Mouse (Mus musculus): ENCODE measurements around the gene Cfap44.

The Cfap44 gene

GRCm38 (mm10) chr16:44475682-44476375, 81.2 kb downstream of the Cfap44 start:
- no peak for DNase-seq (ENCODE audit: low read depth, low spot score)
- H3K36me3 ChIP-seq (ENCODE audit: control insufficient read depth, insufficient read depth, low read length, poor library complexity, severe bottlenecking), result no peaks in the 10 kb centered on the region
- no peaks in the 10 kb centered on the region for H3K27me3 ChIP-seq (ENCODE audit: control insufficient read depth, insufficient read depth, low read length, poor library complexity, severe bottlenecking)

DNA sequence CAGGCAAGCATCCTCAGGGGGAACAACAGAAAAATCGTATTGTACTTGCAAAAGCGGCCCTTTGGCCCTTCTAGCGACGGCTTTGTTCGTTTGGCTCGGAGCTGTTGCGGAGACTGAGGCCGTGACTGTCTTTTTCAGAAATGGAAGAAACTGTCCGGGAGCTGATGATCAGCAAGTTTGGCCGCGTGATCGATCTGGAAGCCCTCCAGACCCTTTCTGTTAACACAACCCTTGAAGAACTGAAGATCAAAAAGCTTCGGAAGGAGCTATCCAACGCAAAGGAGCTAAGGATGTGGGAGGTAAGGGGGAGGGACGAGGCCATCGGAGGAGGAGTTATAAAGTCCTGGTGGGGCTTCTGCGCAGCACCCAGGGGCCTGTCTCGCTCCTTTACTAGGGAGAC, 84.2 kb downstream of the Cfap44 start:
- Histone ChIP-seq H3K27me3 (ENCODE audit: control insufficient read depth, insufficient read depth, low read length, poor library complexity, severe bottlenecking) (no peaks in the 10 kb centered on the region), H3K36me3 (ENCODE audit: control insufficient read depth, insufficient read depth, low read length, poor library complexity, severe bottlenecking) (no peaks in the 10 kb centered on the region)
- DNase-seq (ENCODE audit: low read depth, low spot score), result no peak

- DNase-seq (ENCODE audit: low read depth, low spot score), result no peak
- H3K36me3 ChIP-seq (ENCODE audit: control insufficient read depth, insufficient read depth, low read length, poor library complexity, severe bottlenecking), result no peaks in the 10 kb centered on the region
- H3K27me3 ChIP-seq (ENCODE audit: control insufficient read depth, insufficient read depth, low read length, poor library complexity, severe bottlenecking), result no peaks in the 10 kb centered on the region
These were observed 85.3 kb downstream of the Cfap44 start for GRCm38 (mm10) chr16:44479852-44480251.

DNA sequence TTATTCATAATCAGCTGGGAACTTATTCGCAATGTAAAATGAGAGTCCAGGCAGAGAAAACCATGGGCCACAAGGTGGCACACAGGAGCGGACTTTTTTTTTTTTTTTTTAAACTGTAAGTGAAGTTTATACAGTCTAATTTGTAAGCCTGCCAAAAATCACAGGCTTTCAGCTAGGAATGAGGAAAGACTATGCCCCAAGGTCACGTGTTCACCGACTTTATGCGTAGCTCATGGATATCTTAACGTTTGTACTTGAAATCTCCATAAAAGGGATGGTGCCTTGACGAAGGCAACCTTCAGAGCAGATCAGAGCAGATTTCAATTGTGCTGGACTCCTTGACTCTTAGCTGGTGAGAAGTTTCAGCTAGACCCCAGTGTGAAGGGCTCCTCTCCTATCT, 86.0 kb downstream of the Cfap44 start:
- Histone ChIP-seq H3K27me3 (ENCODE audit: control insufficient read depth, insufficient read depth, low read length, poor library complexity, severe bottlenecking) (no peaks in the 10 kb centered on the region), H3K36me3 (ENCODE audit: control insufficient read depth, insufficient read depth, low read length, poor library complexity, severe bottlenecking) (no peaks in the 10 kb centered on the region)
- DNase-seq (ENCODE audit: low read depth, low spot score), result no peak

- DNase-seq (ENCODE audit: low read depth, low spot score), result no peak
- H3K27me3 ChIP-seq (ENCODE audit: control insufficient read depth, insufficient read depth, low read length, poor library complexity, severe bottlenecking), result no peaks in the 10 kb centered on the region
- no peaks in the 10 kb centered on the region for H3K36me3 ChIP-seq (ENCODE audit: control insufficient read depth, insufficient read depth, low read length, poor library complexity, severe bottlenecking)
These were observed 87.3 kb downstream of the Cfap44 start for GRCm38 (mm10) chr16:44481599-44482593.

GRCm38 (mm10) chr16:44484079-44484478, 89.5 kb downstream of the Cfap44 start:
- Histone ChIP-seq H3K36me3 (ENCODE audit: control insufficient read depth, insufficient read depth, low read length, poor library complexity, severe bottlenecking) (no peaks in the 10 kb centered on the region), H3K27me3 (ENCODE audit: control insufficient read depth, insufficient read depth, low read length, poor library complexity, severe bottlenecking) (no peaks in the 10 kb centered on the region)
- peak; percentile 73 for DNase-seq (ENCODE audit: low read depth, low spot score)

DNA sequence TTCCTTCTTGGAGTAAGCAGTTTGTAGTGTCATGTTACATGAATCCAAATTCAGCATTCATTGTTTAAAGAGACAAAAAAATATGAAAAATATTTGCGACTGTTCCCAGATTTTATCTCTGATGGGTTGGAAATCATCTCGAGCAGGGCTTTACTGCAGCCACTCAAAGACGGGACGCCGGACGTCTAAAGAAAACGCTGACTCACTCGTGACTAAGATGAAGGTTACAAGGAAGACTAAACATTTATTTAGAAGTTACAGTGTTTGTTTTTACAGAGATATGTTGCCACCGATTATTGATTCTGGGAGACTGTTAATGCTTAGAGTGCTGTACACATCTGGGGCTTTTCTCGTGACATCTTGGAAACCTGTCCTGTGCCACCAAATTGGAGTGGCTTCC, 90.2 kb downstream of the Cfap44 start:
- no peak for DNase-seq (ENCODE audit: low read depth, low spot score)
- Histone ChIP-seq H3K36me3 (ENCODE audit: control insufficient read depth, insufficient read depth, low read length, poor library complexity, severe bottlenecking) (no peaks in the 10 kb centered on the region), H3K27me3 (ENCODE audit: control insufficient read depth, insufficient read depth, low read length, poor library complexity, severe bottlenecking) (no peaks in the 10 kb centered on the region)

- H3K36me3 ChIP-seq (ENCODE audit: control insufficient read depth, insufficient read depth, low read length, poor library complexity, severe bottlenecking), result no peaks in the 10 kb centered on the region
- no peaks in the 10 kb centered on the region for H3K27me3 ChIP-seq (ENCODE audit: control insufficient read depth, insufficient read depth, low read length, poor library complexity, severe bottlenecking)
- no peak for DNase-seq (ENCODE audit: low read depth, low spot score)
These were observed 91.1 kb downstream of the Cfap44 start for GRCm38 (mm10) chr16:44485691-44486090.

DNA sequence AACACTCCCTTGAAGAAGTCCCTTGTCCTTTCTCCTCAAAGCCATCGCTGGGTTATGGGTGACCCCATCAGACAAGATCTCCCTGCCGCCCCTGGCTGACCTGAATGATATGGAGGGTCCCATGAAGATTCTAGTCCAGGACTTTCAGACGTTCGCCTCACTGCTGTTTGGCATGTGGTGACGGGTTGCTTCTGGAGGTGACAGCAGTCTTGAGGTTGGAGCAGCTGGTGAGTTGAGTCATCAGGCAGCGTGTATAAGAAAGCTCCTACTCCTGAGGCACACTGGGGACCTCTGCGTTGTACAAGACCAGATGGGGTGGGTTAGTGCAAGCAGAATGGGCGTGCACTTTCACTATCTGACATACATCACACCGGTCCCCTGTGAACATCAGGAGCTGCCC, 92.0 kb downstream of the Cfap44 start:
- H3K27me3 ChIP-seq (ENCODE audit: control insufficient read depth, insufficient read depth, low read length, poor library complexity, severe bottlenecking), result no peaks in the 10 kb centered on the region
- DNase-seq (ENCODE audit: low read depth, low spot score), result no peak
- no peaks in the 10 kb centered on the region for H3K36me3 ChIP-seq (ENCODE audit: control insufficient read depth, insufficient read depth, low read length, poor library complexity, severe bottlenecking)

DNA sequence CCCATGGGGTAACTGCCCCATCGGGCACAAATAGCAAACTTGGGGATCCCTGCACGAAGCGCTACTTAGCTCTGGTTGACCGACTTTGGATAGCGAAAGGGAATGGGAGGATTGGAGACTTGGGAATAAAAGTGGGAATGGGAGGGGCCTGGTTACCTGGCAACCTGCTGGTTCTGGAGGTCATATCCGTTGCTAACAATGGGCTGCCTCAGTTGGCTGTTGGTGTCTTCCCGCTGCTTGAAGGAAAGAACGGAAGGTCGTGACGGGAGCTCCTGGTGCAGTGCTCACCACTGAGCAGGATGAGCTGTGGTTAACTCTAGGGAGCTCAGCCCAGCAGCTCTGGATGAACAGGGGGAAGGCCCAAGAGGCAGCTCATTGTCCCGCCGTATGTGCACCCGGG, 92.6 kb downstream of the Cfap44 start:
- Histone ChIP-seq H3K27me3 (ENCODE audit: control insufficient read depth, insufficient read depth, low read length, poor library complexity, severe bottlenecking) (no peaks in the 10 kb centered on the region), H3K36me3 (ENCODE audit: control insufficient read depth, insufficient read depth, low read length, poor library complexity, severe bottlenecking) (no peaks in the 10 kb centered on the region)
- no peak for DNase-seq (ENCODE audit: low read depth, low spot score)

DNA sequence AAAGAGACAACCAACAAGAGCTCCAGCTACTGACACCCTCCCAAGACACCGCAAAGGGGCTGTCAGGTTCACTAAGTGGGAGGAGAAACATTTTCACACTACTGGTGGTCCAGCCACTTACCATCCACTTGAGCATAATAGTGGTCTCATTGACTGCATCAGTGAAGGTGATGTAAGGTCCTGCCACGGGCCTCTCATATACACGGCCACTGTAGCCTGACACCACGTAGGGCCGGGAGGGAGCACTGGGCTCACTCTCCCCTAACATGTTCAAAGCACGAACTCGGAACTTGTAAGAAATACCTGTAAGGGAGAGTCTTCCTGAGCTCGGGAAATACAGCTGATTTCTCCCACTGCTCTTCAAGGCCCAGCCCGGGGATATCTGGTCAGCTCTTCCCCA, 96.5 kb downstream of the Cfap44 start:
- H3K27me3 ChIP-seq (ENCODE audit: control insufficient read depth, insufficient read depth, low read length, poor library complexity, severe bottlenecking), result no peaks in the 10 kb centered on the region

DNA sequence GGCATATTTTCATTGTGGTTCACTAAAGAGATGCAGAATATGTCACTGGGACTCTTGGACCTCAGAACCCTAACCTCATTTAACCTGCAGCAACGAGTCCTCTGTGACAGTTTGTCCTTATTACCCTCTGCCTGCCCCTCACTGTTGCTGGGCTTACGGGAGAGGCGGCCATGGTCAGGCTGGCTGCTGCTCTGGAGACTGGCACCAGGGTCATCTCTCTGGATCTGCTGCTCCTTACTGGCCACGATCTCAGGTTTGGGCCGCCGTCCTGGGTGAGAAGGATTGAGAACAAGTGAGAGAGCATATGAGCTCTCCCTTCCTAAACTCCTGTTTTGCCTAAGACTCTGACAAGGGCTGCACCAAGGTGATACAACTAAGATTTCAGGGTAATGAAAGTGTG, 97.6 kb downstream of the Cfap44 start:
- no peaks in the 10 kb centered on the region for H3K27me3 ChIP-seq (ENCODE audit: control insufficient read depth, insufficient read depth, low read length, poor library complexity, severe bottlenecking)
- DNase-seq (ENCODE audit: low read depth, low spot score), result no peak
- no peaks in the 10 kb centered on the region for H3K36me3 ChIP-seq (ENCODE audit: control insufficient read depth, insufficient read depth, low read length, poor library complexity, severe bottlenecking)

More for the DNA sequence above, 96.5 kb downstream of the Cfap44 start:
- DNase-seq (ENCODE audit: low read depth, low spot score), result no peak
- H3K36me3 ChIP-seq (ENCODE audit: control insufficient read depth, insufficient read depth, low read length, poor library complexity, severe bottlenecking), result no peaks in the 10 kb centered on the region

- no peak for DNase-seq (ENCODE audit: low read depth, low spot score)
- H3K27me3 ChIP-seq (ENCODE audit: control insufficient read depth, insufficient read depth, low read length, poor library complexity, severe bottlenecking), result no peaks in the 10 kb centered on the region
- H3K36me3 ChIP-seq (ENCODE audit: control insufficient read depth, insufficient read depth, low read length, poor library complexity, severe bottlenecking), result no peaks in the 10 kb centered on the region
These were observed 98.1 kb downstream of the Cfap44 start for GRCm38 (mm10) chr16:44492706-44493105.

- no peak for DNase-seq (ENCODE audit: low read depth, low spot score)
- H3K36me3 ChIP-seq (ENCODE audit: control insufficient read depth, insufficient read depth, low read length, poor library complexity, severe bottlenecking), result no peaks in the 10 kb centered on the region
- H3K27me3 ChIP-seq (ENCODE audit: control insufficient read depth, insufficient read depth, low read length, poor library complexity, severe bottlenecking), result no peaks in the 10 kb centered on the region
These were observed 99.3 kb downstream of the Cfap44 start for GRCm38 (mm10) chr16:44493868-44494267.

GRCm38 (mm10) chr16:44494441-44495108, 100.0 kb downstream of the Cfap44 start:
- Histone ChIP-seq H3K27me3 (ENCODE audit: control insufficient read depth, insufficient read depth, low read length, poor library complexity, severe bottlenecking) (no peaks in the 10 kb centered on the region), H3K36me3 (ENCODE audit: control insufficient read depth, insufficient read depth, low read length, poor library complexity, severe bottlenecking) (no peaks in the 10 kb centered on the region)
- DNase-seq (ENCODE audit: low read depth, low spot score), result no peak
